Mouse (Mus musculus): ENCODE measurements at regions not wholly inside any gene's neighbourhood (a gene's known extent, or its start where the extent isn't known, plus 50 kb on each side); places are given as distances from the start of the nearest gene placed in this dataset.

DNA sequence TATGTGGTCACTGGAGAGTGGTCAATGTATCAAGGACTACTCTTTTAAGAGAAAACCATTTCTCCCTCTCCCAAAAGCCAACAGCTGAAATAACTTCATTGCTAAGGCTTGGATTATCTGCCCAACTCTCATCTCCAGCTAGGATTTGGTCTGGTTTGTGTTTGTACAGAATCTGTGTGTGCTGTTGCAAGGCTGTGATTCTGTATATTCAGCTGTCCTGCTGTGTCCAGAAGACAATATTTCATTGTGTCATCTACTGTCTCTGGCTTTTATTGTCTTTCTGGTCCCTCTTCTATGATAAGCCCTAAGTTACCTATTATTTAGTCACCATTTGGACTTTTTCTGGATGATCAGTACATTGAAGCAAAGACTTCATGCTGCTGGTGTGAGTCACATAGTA lies 110.9 kb downstream of the Cenpc1 start:
- no peak for DNase-seq (ENCODE audit: low spot score in 2 of 2)

DNA sequence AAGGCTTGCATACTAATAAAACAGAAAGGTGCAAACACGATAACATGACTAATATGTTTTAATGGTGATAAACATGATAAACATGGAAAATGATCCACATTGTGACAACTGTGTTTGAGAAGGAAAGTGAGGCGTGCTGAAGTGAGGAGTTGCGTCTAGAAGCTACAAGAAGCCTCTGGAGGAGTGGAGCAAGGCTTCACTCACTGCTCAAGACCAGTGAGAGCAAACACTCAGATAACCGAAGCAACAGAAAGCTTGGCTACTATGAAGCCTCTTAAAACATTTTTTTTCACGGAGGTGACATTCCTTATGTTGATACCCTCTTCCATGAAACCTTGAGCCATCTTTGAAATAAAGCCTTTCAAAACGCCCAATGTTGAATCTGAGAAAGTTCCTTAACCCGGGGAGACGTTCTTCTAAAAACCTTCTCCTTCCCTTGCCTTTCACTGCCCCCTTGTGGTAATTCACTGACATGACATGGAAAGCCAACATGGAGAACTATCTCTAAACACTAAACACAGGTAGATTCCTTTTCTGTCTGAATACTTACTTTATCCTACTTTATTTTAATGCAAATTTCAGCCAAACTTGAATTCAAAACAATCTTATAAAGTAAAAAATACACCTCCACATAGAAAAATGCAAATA lies 128.6 kb downstream of the Cenpc1 start:
- DNase-seq (ENCODE audit: low spot score in 2 of 2): peak; percentile 1 to 69

- peak in 1 of 2 experiments; percentile 61 for DNase-seq (ENCODE audit: low spot score in 2 of 2)
These were observed 147.1 kb downstream of the Cenpc1 start for GRCm38 (mm10) chr5:85918288-85918687.

- DNase-seq (ENCODE audit: low spot score in 2 of 2): no peak
These were observed 150.4 kb downstream of the Cenpc1 start for GRCm38 (mm10) chr5:85915000-85915399.

- DNase-seq (ENCODE audit: low spot score in 2 of 2): no peak
These were observed 168.9 kb downstream of the Cenpc1 start for GRCm38 (mm10) chr5:85896452-85896851.

DNA sequence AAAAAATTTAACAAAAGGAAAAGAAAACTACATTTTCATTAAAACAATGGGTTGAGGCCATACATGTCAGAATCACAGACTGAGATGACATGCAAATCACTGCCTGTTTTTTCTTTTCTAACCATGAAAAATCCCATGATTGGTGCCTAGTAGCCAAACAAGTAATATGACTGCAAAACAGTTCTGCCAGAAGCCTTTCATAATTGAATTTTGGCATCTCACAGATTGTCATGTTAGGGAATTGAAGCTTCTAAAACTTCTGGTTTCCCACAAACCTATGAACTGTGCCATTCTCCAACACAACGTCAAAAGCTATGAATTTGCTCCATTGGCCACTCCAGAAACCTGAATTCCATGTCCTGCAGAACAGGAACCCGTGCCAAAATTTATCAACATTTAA lies 169.6 kb downstream of the Cenpc1 start:
- no peak for DNase-seq (ENCODE audit: low spot score in 2 of 2)

DNA sequence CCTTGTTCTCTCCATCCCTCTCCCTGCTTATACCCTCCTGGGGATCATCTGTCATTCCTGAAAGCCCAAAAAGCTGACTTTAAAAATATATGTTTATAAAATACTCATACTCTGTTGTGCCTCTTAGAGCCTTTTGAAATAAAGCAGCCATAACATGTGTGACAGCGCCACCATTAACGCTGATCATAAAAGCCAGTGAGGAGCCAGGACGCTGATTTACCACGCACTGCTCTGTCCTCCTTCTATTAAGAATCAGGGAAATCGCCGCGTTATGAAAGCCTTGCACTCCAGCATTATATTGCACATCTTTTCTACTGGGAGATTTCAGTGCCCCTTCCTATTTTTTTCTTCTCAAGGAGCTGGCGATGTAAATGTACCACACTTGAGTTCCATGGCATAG lies 195.1 kb downstream of the Cenpc1 start:
- DNase-seq (ENCODE audit: low spot score in 2 of 2): no peak

- DNase-seq (ENCODE audit: low spot score in 2 of 2): no peak
These were observed 232.8 kb downstream of the Cenpc1 start for GRCm38 (mm10) chr5:85832556-85832955.

GRCm38 (mm10) chr5:85795531-85796197 lies 269.7 kb downstream of the Cenpc1 start:
- DNase-seq (ENCODE audit: low spot score in 2 of 2): peak in 1 of 2 experiments; percentile 19

DNA sequence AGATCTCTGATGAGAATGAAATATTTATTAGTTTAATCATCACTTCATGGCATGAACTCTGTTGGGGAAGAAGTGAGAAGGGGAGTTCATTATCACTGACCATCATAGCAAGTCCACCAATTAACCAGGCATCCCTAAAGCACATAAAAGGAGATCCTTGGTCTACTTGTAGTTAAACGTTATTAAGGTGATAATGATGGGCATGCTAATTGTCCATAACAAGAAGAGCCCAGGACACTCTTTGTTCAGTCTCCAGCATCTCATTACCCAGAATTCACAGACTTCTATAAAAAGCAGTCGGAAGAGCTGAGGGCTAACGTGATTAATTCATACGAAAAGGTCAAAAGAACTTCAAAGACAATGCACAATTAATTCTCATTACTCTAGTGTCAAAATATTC lies 272.2 kb downstream of the Cenpc1 start:
- no peak for DNase-seq (ENCODE audit: low spot score in 2 of 2)

DNA sequence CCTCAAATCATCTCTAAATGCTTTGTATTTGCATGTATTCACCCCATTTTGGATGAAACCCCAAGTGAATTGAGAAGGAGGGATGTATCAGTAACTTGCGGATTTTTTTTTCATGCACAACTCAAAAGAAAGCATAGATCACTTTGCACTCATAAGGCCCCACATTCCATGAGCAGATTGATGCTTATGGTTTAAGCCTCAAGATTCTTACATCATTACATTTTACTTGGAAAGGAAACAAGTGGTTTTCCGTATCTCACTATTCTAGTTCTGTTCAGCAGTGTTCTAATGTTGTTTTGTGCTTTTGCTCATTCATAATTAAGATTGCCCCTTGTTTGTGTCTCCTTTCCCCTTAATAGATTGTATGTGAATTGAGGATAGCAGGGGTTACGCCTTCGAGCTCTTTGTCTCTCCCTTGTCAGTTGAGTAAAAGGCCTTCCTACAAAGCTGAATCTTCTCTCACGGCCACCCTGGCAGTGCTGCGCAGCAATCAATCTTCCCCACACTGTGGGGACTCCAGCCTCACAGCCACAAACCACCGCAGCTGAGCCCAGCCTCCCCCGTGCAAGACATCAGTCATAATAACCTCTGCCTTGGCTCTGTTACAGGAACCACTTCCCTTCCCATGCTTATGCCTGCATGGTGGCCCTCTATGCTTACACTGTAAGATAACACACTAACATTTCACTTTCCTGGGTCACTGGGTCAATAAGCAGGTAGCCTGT lies 284.5 kb downstream of the Cenpc1 start:
- no peak for DNase-seq (ENCODE audit: low spot score in 2 of 2)

- DNase-seq (ENCODE audit: low spot score in 2 of 2): no peak
These were observed 285.4 kb downstream of the Cenpc1 start for GRCm38 (mm10) chr5:85780017-85780416.

DNA sequence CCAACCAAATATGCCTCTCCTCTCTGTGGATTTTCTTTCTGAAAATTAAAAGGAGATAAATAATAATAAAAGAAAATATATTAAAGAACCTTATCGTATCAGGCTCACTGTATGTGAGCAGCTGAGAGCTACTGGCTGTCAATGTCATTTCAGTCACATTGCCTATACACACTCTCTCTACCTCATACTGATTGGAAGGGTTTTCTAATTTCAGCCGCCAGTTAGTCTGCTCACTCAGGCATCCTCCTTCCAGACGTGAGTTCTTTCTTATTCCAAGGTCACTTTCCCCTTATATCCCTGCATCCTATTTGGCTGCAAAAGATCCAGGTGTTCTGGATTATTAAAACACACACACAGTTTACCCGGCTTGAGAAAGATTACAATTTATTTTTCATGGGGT lies 286.2 kb downstream of the Cenpc1 start:
- DNase-seq (ENCODE audit: low spot score in 2 of 2): no peak

- DNase-seq (ENCODE audit: low spot score in 2 of 2): no peak
These were observed 292.7 kb downstream of the Cenpc1 start for GRCm38 (mm10) chr5:85772660-85773059.

- DNase-seq (ENCODE audit: low spot score in 2 of 2): peak in 1 of 2 experiments; percentile 10
These were observed 293.3 kb downstream of the Cenpc1 start for GRCm38 (mm10) chr5:85772086-85772485.

GRCm38 (mm10) chr5:85767157-85767556 lies 298.2 kb downstream of the Cenpc1 start:
- DNase-seq (ENCODE audit: low spot score in 2 of 2): no peak

- no peak for DNase-seq (ENCODE audit: low spot score in 2 of 2)
These were observed 308.7 kb downstream of the Cenpc1 start for GRCm38 (mm10) chr5:85756716-85757115.

- peak in 1 of 2 experiments; percentile 5 for DNase-seq (ENCODE audit: low spot score in 2 of 2)
These were observed 311.2 kb downstream of the Cenpc1 start for GRCm38 (mm10) chr5:85754227-85754626.

DNA sequence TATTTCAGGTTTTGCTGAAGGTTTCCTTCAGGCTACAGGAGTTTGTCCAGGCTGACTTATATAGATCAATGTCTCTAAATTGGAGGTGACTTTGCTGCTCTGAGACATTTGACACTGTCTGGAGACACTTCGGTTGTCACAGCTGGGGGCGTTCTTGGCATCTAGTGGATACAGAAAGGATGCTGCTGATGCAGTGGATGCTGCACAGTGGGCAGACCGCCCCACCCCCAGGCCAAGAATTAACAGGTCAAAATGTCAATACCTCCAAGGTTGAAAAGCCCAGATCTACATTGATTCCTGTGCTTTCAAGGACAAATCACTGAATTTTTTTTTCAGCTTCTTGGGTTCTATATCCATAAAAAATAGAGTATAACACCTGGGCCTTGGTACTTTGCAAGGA lies 312.3 kb downstream of the Cenpc1 start:
- DNase-seq (ENCODE audit: low spot score in 2 of 2): no peak

- no peak for DNase-seq (ENCODE audit: low spot score in 2 of 2)
These were observed 313.7 kb downstream of the Cenpc1 start for GRCm38 (mm10) chr5:85751649-85752048.

DNA sequence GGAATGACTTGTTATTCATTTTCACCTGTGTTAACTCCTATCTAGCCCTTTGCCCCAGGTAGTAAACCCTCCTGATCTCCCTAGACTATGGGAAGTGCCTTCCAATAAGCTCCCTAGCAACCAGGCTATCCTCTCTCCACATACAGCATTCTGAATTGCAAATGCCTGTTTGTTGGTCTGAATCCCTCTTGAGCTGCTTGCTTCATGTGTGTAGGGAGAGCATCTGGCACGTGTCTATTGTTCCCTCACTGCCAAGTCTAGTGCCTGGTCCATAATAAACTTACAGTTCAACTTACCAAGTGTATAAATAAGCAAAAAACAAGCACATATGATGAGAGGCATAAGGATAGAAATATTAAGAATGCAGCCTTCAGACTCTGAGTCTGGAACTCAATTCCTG lies 314.5 kb downstream of the Cenpc1 start:
- DNase-seq (ENCODE audit: low spot score in 2 of 2): no peak

DNA sequence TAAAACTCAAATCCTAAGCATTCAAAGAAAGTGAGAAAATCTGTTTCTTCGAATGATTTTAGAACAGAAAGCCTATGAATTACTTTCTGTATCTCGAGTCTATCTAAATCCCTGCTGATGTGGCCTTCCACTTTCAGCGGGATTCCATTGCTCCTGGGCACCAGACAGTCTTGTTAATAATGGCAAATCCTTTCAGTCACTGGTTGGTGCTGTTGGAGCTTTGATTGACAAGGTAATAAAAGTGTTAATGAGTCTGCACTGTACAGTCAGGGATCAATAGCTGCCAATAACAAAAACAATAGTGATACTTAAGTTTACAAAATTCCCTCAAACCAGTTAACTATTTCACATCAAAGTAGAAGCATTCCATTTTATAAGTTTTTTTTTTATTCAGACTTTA lies 335.8 kb downstream of the Cenpc1 start:
- no peak for DNase-seq (ENCODE audit: low spot score in 2 of 2)

- DNase-seq (ENCODE audit: low spot score in 2 of 2): no peak
These were observed 358.0 kb downstream of the Cenpc1 start for GRCm38 (mm10) chr5:85707345-85707744.
